Mouse (Mus musculus) right cerebral cortex, adult 2 months (tissue): ENCODE data around the gene Capn10.
A peak's percentile ranks its signal among the peaks of the same experiment; 100 is the strongest.
"Not testable (repeated sequence)": the region's sequence is repeated elsewhere in the genome, so short reads cannot be mapped to it uniquely, and the experiment has no call there.

ENCODE experiments used
- DNase-seq, 2 experiments: peaks; one replicate each; pipeline ENCODE4 v3.0.0; 2021 to 2022; ENCODE audit warnings: low spot score in 2 of 2

Capn10 gene

DNA sequence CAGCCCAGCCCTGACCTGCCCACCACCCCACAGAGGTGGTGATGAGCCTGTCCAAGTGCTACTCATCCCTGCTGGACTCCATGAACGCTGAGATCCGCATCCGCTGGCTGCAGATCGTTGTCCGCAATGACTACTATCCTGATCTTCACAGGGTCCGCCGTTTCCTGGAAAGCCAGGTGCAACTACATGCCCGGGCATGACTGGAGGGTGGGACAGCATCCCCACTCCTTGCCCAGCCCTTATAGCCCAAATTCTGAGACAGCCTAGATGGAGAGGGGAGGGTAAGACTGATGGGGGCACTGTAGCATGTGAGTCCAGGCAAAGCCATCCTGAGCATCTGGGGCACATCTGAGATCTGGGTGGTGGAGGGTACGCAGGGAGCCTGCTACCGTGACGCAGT, 15.0 kb upstream of the Capn10 start:
- no peak for DNase-seq

GRCm38 (mm10) chr1:92919775-92920174, 14.4 kb upstream of the Capn10 start:
- no peak for DNase-seq

DNA sequence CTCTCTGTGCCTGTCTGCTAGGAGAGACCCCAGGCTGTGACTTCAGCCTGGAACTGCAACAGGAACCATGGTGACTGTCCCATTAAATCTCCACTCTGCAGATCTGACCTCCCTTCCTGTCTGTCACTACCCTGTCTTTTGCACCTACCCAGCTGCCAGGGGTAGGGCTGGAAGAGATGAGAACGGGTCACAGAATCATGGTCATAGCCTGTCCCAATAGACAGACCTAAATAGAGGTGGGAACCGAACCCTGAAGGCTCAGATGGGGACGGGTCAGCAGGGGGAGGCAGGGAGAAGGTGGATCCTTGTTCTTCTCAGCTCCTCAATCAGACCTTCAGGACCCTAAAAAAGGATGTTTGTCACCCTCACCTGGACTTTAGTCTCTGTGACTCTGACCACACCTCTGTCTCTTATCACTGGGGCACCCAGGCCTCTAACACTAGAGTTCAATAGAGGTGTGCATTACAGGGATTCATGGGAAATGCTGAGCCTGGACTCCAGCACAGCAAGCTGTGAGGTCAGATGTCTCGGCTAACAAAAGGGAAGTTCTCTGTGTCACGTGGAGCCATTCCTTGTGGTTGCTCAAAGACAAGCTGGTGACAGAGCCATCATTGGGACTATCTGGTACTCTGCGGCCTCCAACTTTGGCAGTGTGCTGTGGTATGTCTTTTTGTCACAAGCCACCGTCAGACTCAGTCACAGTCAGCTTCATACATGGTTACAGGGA, 13.5 kb upstream of the Capn10 start:
- DNase-seq, result no peak

GRCm38 (mm10) chr1:92921496-92921895, 12.7 kb upstream of the Capn10 start:
- DNase-seq, result no peak

GRCm38 (mm10) chr1:92930171-92930706, 3.9 kb upstream of the Capn10 start:
- DNase-seq, result no peak

DNA sequence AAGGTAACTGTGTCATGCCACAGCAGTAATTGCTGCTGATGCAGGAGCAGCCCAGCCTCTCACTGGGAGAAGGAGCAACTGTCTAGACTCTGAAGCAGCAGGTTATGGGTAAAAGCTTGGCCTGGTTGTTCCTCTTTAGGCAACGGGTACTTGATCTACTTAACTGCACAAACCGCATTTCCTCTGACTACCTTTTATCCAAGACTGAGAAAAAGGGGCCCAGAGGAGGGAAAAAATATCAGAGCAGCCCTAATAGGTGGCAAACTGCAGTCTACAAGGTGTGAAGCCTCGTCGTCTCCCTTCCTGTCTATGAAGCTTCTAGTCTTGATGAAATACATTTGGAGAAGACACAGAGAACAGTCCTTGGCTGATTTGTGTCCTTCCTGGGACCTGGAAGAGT, 565 bp upstream of the Capn10 start:
- DNase-seq, result no peak

DNA sequence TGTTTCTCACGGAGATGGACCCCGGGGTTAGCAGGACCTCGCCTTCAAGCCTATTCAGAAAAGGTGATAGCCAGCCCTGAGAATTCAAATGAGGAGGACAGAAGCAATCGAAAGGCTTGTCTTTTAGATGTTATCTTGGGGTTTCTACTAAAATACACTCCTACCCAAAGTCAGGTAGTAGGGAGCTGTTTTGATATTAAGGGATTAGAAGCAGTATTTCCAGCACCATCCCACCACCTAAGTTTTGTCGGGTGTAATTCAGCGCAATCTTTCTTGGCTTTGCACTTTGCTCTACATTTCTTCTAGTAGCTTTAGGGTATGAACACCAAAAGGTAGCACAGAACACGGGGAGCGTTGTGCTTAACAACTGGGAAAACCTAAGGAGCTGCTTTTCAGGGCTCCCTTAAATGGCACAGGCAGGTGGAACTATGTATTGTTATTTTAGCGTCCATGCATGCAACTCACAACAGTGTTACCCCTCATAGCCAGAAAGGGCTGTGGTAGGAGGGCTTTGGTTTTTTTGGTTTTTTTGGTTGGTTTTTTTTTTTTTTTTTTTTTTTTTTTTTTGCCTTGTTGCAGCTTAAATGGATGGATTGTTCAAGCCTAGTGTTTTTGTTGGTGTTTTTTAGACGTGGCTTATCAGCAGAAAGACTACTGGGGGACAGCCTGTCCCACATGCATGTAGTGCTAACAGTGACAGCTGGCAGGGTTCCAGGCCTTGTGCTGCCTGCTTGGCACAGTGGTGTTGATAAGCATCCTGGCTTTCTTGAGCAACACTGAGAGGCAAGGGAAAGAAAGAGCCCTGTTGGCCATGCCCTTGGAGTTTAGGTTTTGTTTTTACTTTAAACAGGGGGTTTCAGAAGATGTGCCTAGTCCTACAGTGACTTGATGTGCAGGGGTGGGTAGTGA, 1.1 kb downstream of the Capn10 start:
- DNase-seq, result no peak

- no peak for DNase-seq
Measured at GRCm38 (mm10) chr1:92935977-92936376, 1.8 kb downstream of the Capn10 start.

- DNase-seq, result no peak
Measured at GRCm38 (mm10) chr1:92936467-92936866, 2.3 kb downstream of the Capn10 start.

DNA sequence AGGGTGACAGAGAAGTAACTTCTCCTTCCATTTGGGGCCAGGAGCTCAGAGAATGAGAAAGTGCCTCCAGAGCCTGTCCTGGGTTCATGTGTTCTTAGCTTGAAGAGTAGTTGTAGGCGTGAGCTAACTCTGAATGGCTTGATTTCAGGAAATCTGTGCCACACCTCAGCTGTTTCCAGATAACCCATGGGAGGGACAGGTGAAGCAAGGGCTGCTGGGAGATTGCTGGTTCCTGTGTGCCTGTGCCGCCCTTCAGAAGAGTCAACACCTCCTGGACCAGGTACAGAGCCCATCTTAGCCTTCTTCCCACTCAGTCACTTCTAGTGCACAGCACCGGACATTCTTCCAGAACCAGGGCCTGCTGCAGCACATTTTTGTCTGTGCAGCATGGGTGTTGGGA, 3.6 kb downstream of the Capn10 start:
- no peak for DNase-seq

DNA sequence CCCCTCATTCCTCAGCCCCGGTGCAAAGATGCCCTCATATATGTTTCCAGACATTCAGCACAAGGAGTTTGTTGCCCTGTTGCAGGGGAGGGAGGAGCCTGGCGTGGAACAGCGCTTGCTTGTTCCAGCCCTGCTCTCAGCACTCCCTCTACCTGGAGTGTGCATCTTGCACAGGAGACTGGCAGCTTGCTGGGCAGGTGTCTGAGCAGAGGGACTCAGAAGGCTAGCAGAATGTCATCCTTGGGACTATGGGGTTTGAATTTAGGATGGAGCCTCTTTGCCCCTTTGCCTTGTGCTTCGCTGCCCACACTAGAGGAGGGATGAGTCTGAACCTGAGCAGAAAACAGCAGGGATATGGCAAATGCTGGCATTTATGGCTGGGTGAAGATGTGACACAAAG, 5.6 kb downstream of the Capn10 start:
- no peak for DNase-seq

DNA sequence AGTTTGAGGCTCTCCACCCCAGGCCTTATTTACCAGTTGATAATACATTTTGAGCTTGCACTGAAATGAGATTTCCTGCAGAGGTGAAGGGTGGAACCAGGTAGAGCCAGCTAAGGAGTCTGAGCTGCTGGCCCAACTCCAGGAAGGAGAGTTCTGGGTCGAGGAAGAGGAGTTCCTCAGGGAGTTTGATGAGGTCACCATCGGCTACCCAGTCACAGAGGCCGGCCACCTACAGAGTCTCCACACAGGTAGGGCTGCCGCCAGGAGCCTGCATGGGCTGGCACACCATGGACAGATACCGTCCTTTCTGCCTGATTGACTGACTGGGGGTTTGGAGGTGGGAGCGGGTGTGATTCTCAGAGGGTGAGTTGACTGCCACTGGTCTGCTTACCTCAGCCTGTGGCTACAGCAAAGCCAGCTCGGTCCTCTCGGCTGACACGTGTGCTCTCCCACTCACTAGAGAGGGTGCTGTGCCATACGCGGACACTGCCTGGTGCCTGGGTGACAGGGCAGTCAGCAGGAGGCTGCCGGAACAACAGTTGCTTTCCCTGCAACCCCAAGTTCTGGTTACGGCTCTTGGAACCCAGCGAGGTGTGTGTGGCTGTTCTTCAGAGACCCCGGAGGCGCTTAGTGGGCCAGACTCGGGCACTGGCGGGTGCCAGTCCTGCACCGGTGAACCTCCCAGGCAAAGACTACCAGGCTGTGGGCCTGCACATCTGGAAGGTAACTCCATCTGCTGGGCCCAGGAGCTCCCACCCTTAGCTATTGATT, 9.2 kb downstream of the Capn10 start:
- no peak for DNase-seq

- no peak for DNase-seq
Measured at GRCm38 (mm10) chr1:92947966-92948365, 13.8 kb downstream of the Capn10 start.

- no peak for DNase-seq
Measured at GRCm38 (mm10) chr1:92949426-92949825, 15.2 kb downstream of the Capn10 start.

DNA sequence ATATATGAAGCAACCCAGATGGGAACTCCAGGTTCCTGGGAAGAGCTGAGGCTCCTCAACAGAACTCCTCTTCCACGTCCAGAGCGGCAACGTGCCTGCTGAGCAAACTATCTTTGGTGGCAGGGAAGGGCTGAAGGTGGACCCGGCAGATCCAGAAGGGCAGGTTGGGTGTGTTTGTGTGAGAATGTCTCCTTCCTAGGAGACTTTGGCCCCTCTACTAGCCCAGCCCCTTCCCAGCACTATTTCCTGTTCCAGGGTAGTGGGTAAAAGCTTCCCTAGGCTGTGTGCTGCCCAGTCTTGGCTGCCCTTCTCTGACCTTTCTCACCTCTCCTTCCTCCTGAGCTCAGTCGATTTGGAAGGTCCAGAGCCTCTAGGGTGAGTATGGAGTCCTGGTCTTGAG, 16.4 kb downstream of the Capn10 start, which contains the start of gene Gpr35:
TSS of gene Gpr35 (plus strand) at position 259 of the 400 bp plus-strand sequence.
- no peak for DNase-seq

- DNase-seq, result no peak
Measured at GRCm38 (mm10) chr1:92953641-92954040, 19.5 kb downstream of the Capn10 start.

GRCm38 (mm10) chr1:92956571-92957335, 22.6 kb downstream of the Capn10 start:
- peak; percentile 80 to 87 for DNase-seq

GRCm38 (mm10) chr1:92958999-92959398, 24.8 kb downstream of the Capn10 start:
- no peak for DNase-seq

DNA sequence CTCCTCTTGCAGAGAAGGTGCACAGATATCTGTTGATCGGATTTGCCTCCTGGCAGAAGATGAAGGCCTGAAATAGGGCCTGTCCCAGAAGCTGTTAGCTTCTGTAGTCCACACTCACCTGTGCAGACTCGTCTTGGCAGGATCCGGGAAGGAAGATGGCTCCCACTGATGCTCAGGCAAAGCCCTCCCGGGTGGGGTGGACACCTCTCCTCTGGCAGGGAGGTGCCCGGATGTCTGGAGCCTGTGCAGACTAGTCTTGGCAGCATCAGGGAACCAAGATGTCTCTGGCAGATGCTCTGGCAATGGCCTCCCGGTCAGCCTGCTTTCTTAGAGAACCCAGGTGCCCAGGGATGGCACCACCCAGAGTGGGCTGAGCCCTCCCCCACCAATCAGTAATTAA, 36.6 kb downstream of the Capn10 start:
- not testable (repeated sequence) for DNase-seq

- no peak for DNase-seq
Measured at GRCm38 (mm10) chr1:92971879-92972795, 38.0 kb downstream of the Capn10 start.
